Mouse (Mus musculus) MEL (cell line): ENCODE data around the gene Brpf1. TPM values are rescaled to one million over a fixed set of nuclear protein-coding genes. Genes with fewer than 3 reads are reported as not detected.

Experiments used
- DNase-seq: peaks from one replicate; pipeline ENCODE4 v3.0.0; 2011; ENCODE audit warnings: low read depth, low spot score
- H3K27ac ChIP-seq: 2 replicates; pipeline ENCODE4 v1.5.1; 2012; ENCODE audit warnings: low read depth, mild to moderate bottlenecking, control low read depth, low read length, moderate library complexity; ENCODE audit not compliant: control insufficient read depth
- H3K27me3 ChIP-seq, 2 experiments: fragments of 150-350 bp in 1 of 2; sonication (generic) in 1 of 2; 2 replicates each; pipeline ENCODE4 v1.6.1; 2012; ENCODE audit warnings: low read length in 2 of 2, mild to moderate bottlenecking in 2 of 2, improper control_type of control experiment in 1 of 2, moderate library complexity in 1 of 2; ENCODE audit not compliant: insufficient read depth in 2 of 2, control insufficient read depth in 1 of 2
- H3K36me3 ChIP-seq, 2 experiments: 2 replicates each; pipeline ENCODE4 v1.6.1; 2012 to 2014; ENCODE audit warnings: low read length in 2 of 2, improper control_type of control experiment in 1 of 2, inconsistent platforms in 1 of 2, mild to moderate bottlenecking in 1 of 2; ENCODE audit not compliant: insufficient read depth in 2 of 2, control insufficient read depth in 1 of 2
- H3K4me1 ChIP-seq, 2 experiments: fragments of 150-350 bp in 1 of 2; sonication (generic) in 1 of 2; 2 replicates each; pipeline ENCODE4 v1.6.1; 2012; ENCODE audit warnings: low read length in 2 of 2, improper control_type of control experiment in 1 of 2, mild to moderate bottlenecking in 1 of 2; ENCODE audit not compliant: insufficient read depth in 2 of 2, control insufficient read depth in 1 of 2
- H3K4me3 ChIP-seq, 2 experiments: fragments of 150-350 bp in 1 of 2; sonication (generic) in 1 of 2; 2 replicates each; pipeline ENCODE4 v1.5.1; 2012; ENCODE audit warnings: low read depth in 2 of 2, low read length in 2 of 2, mild to moderate bottlenecking in 2 of 2, moderate library complexity in 2 of 2, control low read depth in 1 of 2, improper control_type of control experiment in 1 of 2; ENCODE audit not compliant: control insufficient read depth in 1 of 2, insufficient read depth in 1 of 2
- H3K79me2 ChIP-seq: 2 replicates; pipeline ENCODE4 v1.6.1; 2012; ENCODE audit warnings: mild to moderate bottlenecking, low read length, moderate library complexity; ENCODE audit not compliant: control insufficient read depth, poor library complexity, insufficient read depth
- H3K9ac ChIP-seq: 2 replicates; pipeline ENCODE4 v1.6.1; 2012; ENCODE audit warnings: low read depth, mild to moderate bottlenecking, control low read depth, low read length, moderate library complexity; ENCODE audit not compliant: control insufficient read depth, poor library complexity, severe bottlenecking
- H3K9me3 ChIP-seq: fragments of 150-350 bp; sonication (generic); replicated peaks from 2 replicates; pipeline ENCODE4 v1.6.1; 2012; ENCODE audit warnings: mild to moderate bottlenecking, low read length, improper control_type of control experiment, moderate library complexity; ENCODE audit not compliant: insufficient read depth
- BHLHE40 ChIP-seq: IDR thresholded peaks from 2 replicates; pipeline ENCODE4 v1.6.1; 2012; ENCODE audit warnings: low read depth, mild to moderate bottlenecking, inconsistent platforms, low read length, improper control_type of control experiment, borderline replicate concordance
- CHD1 ChIP-seq: IDR thresholded peaks from 2 replicates; pipeline ENCODE4 v1.6.1; 2012; ENCODE audit warnings: low read depth, mild to moderate bottlenecking, inconsistent platforms, low read length, improper control_type of control experiment
- CHD2 ChIP-seq: IDR thresholded peaks from 2 replicates; pipeline ENCODE4 v1.6.1; 2011; ENCODE audit warnings: low read length, improper control_type of control experiment
- EP300 ChIP-seq, 2 experiments: IDR thresholded peaks; 2 replicates each; pipeline ENCODE4 v1.6.1; 2011; ENCODE audit warnings: improper control_type of control experiment in 2 of 2, low read length in 2 of 2, low read depth in 1 of 2, mild to moderate bottlenecking in 1 of 2
- GATA1 ChIP-seq: IDR thresholded peaks from 2 replicates; pipeline ENCODE4 v1.6.1; 2011; ENCODE audit warnings: low read depth, low read length, improper control_type of control experiment
- KAT2A ChIP-seq: conservative IDR thresholded peaks from 2 replicates; pipeline ENCODE4 v1.6.1; 2012; ENCODE audit warnings: low read depth, low read length, improper control_type of control experiment, inconsistent platforms
- MAFK ChIP-seq: IDR thresholded peaks from 2 replicates; pipeline ENCODE4 v1.6.1; 2011; ENCODE audit warnings: low read depth, mild to moderate bottlenecking, low read length, improper control_type of control experiment, borderline replicate concordance
- MAZ ChIP-seq: IDR thresholded peaks from 2 replicates; pipeline ENCODE4 v1.6.1; 2012; ENCODE audit warnings: low read depth, mild to moderate bottlenecking, inconsistent platforms, low read length, improper control_type of control experiment
- MYB ChIP-seq: IDR thresholded peaks from 2 replicates; pipeline ENCODE4 v1.6.1; 2011; ENCODE audit warnings: mild to moderate bottlenecking, low read depth, low read length, improper control_type of control experiment
- MYC ChIP-seq: IDR thresholded peaks from 2 replicates; pipeline ENCODE4 v1.6.1; 2011; ENCODE audit warnings: low read depth, mild to moderate bottlenecking, low read length, improper control_type of control experiment, moderate library complexity
- NELFE ChIP-seq: IDR thresholded peaks from 2 replicates; pipeline ENCODE4 v1.6.1; 2011; ENCODE audit warnings: low read depth, low read length, improper control_type of control experiment
- NRF1 ChIP-seq: IDR thresholded peaks from 2 replicates; pipeline ENCODE4 v1.6.1; 2014; ENCODE audit warnings: low read depth, mild to moderate bottlenecking, inconsistent platforms, low read length, improper control_type of control experiment, moderate library complexity; ENCODE audit not compliant: poor library complexity, insufficient read depth, severe bottlenecking
- RCOR1 ChIP-seq: IDR thresholded peaks from 2 replicates; pipeline ENCODE4 v1.6.1; 2012; ENCODE audit warnings: low read depth, mild to moderate bottlenecking, inconsistent platforms, low read length, improper control_type of control experiment
- TAL1 ChIP-seq: IDR thresholded peaks from 2 replicates; pipeline ENCODE4 v1.6.1; 2012; ENCODE audit warnings: mild to moderate bottlenecking, inconsistent platforms, low read length, moderate library complexity, mixed read lengths
- TBP ChIP-seq: IDR thresholded peaks from 2 replicates; pipeline ENCODE4 v1.8.0; 2011; ENCODE audit warnings: low read depth, low read length, improper control_type of control experiment
- USF2 ChIP-seq, 2 experiments: IDR thresholded peaks; 2 replicates each; pipeline ENCODE4 v1.6.1; 2011 to 2012; ENCODE audit warnings: improper control_type of control experiment in 2 of 2, low read length in 2 of 2, borderline replicate concordance in 1 of 2, inconsistent platforms in 1 of 2, low read depth in 1 of 2, mild to moderate bottlenecking in 1 of 2; ENCODE audit not compliant: insufficient read depth in 1 of 2
- ZC3H11A ChIP-seq: IDR thresholded peaks from 2 replicates; pipeline ENCODE4 v1.6.1; 2012; ENCODE audit warnings: low read depth, mild to moderate bottlenecking, inconsistent platforms, low read length, improper control_type of control experiment
- ZNF384 ChIP-seq: IDR thresholded peaks from 2 replicates; pipeline ENCODE4 v1.6.1; 2012; ENCODE audit warnings: low read depth, mild to moderate bottlenecking, inconsistent platforms, low read length, improper control_type of control experiment
- polyA plus RNA-seq, 2 experiments: library from polyadenylated mRNA; stranded (reverse) in 1 of 2; unstranded in 1 of 2; fragments of >175 nt in 1 of 2; fragments of >200 nt in 1 of 2; gene quantifications; 2 replicates each; pipeline versions ENCODE4 v1.2.1 to v1.2.4; 2012; ENCODE audit warnings: low replicate concordance in 2 of 2, low read depth in 1 of 2; ENCODE audit not compliant: insufficient read length in 2 of 2, insufficient read depth in 1 of 2, missing spikeins in 1 of 2
- total RNA-seq: library from RNA; depleted of rRNA; stranded (reverse); fragments of 300-350 nt; gene quantifications from 2 replicates; pipeline ENCODE4 v1.2.3, GENCODE M21; 2012

Brpf1 gene
- total and polyA plus RNA-seq, 3 experiments, result 32.6 to 46.8 (median 44.9) TPM

- H3K9ac ChIP-seq, result no peak overlapping the region
- H3K9me3 ChIP-seq, result no peaks in the 10 kb centered on the region
- H3K36me3 ChIP-seq, result peaks cover 0 to 8% of the 10 kb centered on the region in 2 experiments; a peak in 2 of 4 replicates
- no peaks in the 10 kb centered on the region for H3K27me3 ChIP-seq
- H3K4me3 ChIP-seq, result no peak overlapping the region
- DNase-seq, result no peak
- peaks cover 2 to 6% of the 10 kb centered on the region in 2 experiments for H3K4me1 ChIP-seq
- H3K27ac ChIP-seq, result no peak overlapping the region
- H3K79me2 ChIP-seq, result no peaks in the 10 kb centered on the region
- no peak for TF ChIP-seq NELFE
- no peak for TF ChIP-seq MYC
- TF ChIP-seq ZC3H11A, result no peak
- no peak for TF ChIP-seq NRF1
- TF ChIP-seq EP300 (IDR thresholded peaks at IDR 0.05; ENCODE audit: low read depth in 1 of 2, low read length in 2 of 2), result no peak
- no peak for TF ChIP-seq CHD2
- no peak for TF ChIP-seq RCOR1
- no peak for TF ChIP-seq MAZ
- TF ChIP-seq, all 39 proteins: peak for 0
Measured at GRCm38 (mm10) chr6:113352820-113353219, 45.9 kb downstream of the Brpf1 start.

GRCm38 (mm10) chr6:113353696-113354095 lies 46.8 kb downstream of the Brpf1 start:
- Histone ChIP-seq H3K36me3 (peaks cover 0 to 8% of the 10 kb centered on the region in 2 experiments; a peak in 2 of 4 replicates), H3K4me1 (peaks cover 2 to 6% of the 10 kb centered on the region in 2 experiments), H3K4me3 (no peak overlapping the region), H3K27me3 (no peaks in the 10 kb centered on the region), H3K27ac (no peak overlapping the region), H3K9me3 (no peaks in the 10 kb centered on the region), H3K79me2 (no peaks in the 10 kb centered on the region), H3K9ac (no peak overlapping the region)
- no peak for DNase-seq
- TF ChIP-seq ZNF384 (no peak), MYB (no peak), GATA1 (no peak), MAFK (no peak), KAT2A (no peak), TAL1 (no peak), BHLHE40 (no peak), USF2 (IDR thresholded peaks at IDR 0.05; ENCODE audit: borderline replicate concordance in 1 of 2, insufficient read depth in 1 of 2, low read depth in 1 of 2, low read length in 2 of 2) (no peak), TBP (no peak), CHD1 (no peak)
